Mouse (Mus musculus) embryo, embryonic 11.5 days (tissue): Measurements from ENCODE around the gene Adh6a.

Source experiments
- DNase-seq: peaks from one replicate; pipeline ENCODE4 v3.0.0-alpha.2; 2012; ENCODE audit warnings: low read depth, low spot score

Adh6a gene

DNA sequence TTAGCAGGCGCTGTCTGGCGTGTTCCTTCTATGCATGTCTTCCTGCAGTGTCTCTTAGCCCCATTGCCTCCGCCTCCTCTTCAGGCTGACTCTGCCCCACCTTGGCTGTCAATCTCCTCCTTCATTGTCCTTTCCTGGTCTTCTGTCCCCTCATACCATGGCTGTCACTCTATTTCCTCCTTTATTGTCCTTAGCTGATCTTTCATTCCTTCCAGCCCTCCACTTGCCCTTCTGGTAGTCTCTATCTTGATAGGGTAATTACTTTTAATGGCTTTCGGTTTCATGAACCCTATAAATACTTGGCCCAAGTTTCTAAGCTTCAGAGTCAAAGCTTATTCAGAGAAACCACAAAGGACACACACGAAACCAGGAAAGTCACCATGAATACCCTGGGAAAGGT is at the start of gene Adh6a:
Gene Adh6a, plus strand, starts transcription at position 322 of the 400 bp plus-strand sequence.
- DNase-seq: no peak

DNA sequence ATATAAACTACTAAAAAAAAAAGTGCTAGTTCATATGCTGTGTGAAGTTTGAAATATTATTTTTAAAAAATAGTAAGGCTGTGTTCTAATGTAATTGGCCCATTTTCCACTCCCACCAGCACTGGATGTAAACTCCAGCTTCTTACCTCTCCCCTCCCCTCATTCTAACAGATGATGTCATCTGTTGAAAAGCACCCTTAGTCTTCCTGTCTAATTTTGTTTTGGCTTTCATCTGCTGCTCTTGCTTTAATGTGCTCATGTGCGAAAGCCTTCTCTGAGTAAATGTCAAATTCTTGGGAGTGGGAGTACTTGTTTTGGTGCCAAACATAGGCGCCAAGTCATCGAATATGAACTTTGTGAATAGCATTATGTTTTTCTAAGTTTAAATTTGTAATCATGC is 48.4 kb upstream of the Adh6a start:
- DNase-seq: no peak

GRCm38 (mm10) chr3:138270507-138270906 is 42.6 kb upstream of the Adh6a start:
- DNase-seq: no peak

- no peak for DNase-seq
Observed at GRCm38 (mm10) chr3:138271297-138271696, 41.8 kb upstream of the Adh6a start.

GRCm38 (mm10) chr3:138273080-138273479 is 40.0 kb upstream of the Adh6a start:
- DNase-seq: no peak

DNA sequence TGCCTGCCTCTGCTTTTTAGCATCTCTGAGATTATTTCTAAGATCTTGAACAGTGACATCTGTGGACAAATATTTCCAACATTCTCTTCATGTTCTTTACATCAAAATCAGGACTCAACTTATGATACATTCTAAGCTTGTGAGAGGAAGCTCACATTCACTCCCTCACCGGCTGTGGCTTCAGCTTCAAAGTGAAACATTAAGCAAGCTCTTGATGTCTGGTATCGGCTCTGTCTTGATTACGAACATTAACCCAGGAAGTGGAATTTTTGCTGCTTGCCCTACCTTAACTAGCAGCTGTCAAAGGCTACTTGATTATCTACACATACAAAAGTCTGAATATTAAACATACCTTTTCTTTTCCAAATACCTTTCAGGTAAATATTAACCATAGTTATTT is 38.0 kb upstream of the Adh6a start:
- DNase-seq: no peak

GRCm38 (mm10) chr3:138282556-138282955 is 30.5 kb upstream of the Adh6a start:
- DNase-seq: no peak

GRCm38 (mm10) chr3:138283831-138284230 is 29.3 kb upstream of the Adh6a start:
- DNase-seq: no peak

DNA sequence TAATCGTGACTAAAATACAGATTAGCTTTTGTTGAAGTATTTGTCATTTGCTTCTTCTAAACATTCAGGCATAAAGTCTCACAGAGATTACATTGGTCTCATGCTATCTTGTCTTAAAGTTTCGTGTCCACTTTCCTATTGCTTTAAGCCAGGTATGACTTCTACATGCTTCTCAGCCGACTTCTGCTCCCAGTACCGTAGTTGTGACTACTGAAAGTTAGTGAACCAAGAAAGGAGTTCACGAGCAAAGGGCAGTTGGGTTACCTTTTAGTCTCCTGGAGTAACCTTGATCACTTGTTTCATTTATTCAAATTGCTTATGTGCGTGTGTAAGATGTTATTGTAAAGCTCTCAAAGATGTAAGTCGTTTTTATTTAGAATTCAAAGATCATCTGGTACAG is 27.1 kb upstream of the Adh6a start:
- no peak for DNase-seq

DNA sequence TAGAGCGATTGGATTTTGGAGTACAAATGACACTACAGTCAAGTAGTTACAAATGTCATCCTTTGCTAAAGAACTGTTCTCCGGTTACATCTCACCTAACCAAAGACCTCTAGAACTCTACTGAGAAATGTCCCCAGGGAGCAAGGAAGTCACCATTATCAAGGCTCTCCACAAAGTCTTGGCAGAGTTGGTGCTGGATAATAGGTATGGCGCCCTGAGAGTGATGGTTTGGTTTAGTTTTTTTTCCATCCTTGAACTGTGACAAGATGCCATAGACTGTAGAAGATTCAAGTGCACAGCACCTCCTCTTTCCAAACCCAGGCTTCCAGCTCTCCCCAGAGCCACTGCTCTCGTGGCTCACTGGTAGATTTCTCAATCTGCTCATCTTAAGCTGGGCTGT is 25.4 kb upstream of the Adh6a start:
- no peak for DNase-seq

- no peak for DNase-seq
Observed at GRCm38 (mm10) chr3:138290672-138291071, 22.4 kb upstream of the Adh6a start.

- no peak for DNase-seq
Observed at GRCm38 (mm10) chr3:138291529-138292117, 21.5 kb upstream of the Adh6a start.

DNA sequence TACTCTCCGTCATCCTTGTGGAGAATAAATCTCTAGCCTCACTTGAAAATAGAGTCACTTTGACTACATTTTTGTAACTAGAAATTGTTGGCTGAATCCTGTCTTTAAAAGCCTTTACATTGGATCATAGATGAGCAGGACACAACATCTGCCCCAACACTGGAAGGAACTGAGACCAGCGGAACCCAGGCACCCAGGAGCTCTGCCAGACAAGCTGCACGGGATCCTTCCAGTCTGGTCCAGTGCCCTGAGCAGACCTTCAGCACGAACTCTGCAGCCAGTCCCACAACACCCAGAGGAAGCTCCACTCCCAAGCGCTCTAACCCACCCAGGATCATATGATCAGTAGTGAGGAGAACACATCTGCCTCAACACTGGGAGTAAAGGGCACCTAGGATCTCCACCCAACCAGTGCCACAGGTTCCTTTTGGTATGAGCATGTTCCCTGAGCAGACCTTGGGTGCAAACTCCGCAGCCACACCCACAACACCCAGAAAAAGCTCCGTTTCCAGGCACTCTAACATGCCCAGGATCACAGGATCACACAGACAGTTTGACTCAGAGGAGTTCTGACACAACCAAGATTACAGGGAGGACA is 19.7 kb upstream of the Adh6a start:
- DNase-seq: no peak

- no peak for DNase-seq
Observed at GRCm38 (mm10) chr3:138300130-138300529, 13.0 kb upstream of the Adh6a start.

GRCm38 (mm10) chr3:138302676-138303075 is 10.4 kb upstream of the Adh6a start:
- DNase-seq: no peak

GRCm38 (mm10) chr3:138303771-138304488 is 9.2 kb upstream of the Adh6a start:
- DNase-seq: no peak

GRCm38 (mm10) chr3:138304489-138304871 is 8.6 kb upstream of the Adh6a start:
- DNase-seq: no peak

DNA sequence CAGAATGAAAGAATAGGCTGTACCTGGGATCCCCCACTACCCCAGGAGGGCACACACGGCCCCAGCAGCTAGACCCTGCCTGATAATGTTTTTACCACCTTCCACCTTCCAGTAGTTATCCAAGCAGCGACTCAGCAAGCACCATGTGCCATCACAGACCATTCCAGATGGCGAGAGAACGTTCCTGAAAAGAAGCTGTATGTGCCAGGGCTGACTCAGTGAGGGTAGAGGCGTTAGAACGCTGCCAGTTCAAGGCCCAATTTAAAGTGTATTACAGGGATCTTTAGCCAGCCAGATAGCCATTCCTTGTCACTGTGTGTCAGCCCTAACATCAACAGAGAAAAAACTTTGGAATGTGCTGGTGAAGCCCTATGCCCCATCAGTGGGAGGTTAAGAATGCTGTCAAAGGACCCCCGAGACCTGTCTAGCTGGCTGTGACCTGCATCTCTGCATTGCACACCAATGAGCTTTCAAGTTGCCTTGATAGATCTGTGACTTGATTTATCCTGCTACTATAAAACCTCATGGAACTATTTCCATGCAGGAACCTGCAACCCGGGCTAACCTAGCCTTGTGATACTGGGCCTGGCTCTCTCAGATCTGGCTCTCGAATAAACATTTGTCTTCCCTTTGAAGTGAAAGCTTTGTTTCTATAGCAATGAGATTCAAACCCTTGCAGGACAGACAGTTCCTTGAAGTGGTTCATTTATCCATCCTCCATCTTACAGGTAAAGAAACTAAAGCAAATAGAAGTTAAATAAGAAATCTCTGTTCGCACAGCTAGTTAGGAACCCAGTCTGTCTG is 7.4 kb upstream of the Adh6a start:
- DNase-seq: no peak

GRCm38 (mm10) chr3:138306290-138306683 is 6.8 kb upstream of the Adh6a start:
- DNase-seq: no peak

GRCm38 (mm10) chr3:138309910-138310309 is 3.2 kb upstream of the Adh6a start:
- no peak for DNase-seq

GRCm38 (mm10) chr3:138311015-138311414 is 2.1 kb upstream of the Adh6a start:
- DNase-seq: no peak

DNA sequence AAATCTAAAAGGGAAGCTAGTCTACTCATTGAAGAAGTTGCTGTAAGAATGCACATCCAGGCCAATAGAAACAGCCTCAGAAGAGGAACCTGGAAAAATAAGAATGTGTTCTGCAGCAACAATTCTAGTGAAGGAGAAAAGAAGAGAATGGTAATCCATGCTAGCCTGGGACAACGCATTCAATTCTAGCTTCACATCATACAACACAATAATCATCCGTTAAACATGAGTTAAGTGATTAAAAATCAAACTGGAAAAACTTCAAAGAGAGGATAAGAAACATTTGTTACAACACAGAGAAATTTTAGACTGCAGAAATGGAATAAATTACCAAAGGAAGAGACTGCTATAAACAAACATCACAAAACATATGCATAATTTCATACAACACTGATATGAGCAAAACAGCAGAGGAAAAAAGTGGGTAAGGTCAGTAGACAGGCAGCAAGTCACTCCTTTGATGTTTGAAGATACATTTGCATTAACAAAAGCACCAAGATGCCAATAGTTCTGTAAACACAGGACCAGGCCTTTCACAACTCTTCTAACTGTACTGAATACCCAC is 3.9 kb downstream of the Adh6a start:
- no peak for DNase-seq
